Mouse (Mus musculus): ENCODE results near the gene Hdac4.

Hdac4 gene

GRCm38 (mm10) chr1:92099502-92099901 lies 96.0 kb downstream of the Hdac4 start:
- peak; percentile 61 to 68 for DNase-seq

- DNase-seq: no peak
Observed at GRCm38 (mm10) chr1:92098456-92098855, 97.0 kb downstream of the Hdac4 start.

GRCm38 (mm10) chr1:92096991-92097525 lies 98.4 kb downstream of the Hdac4 start:
- DNase-seq: no peak

- DNase-seq: no peak
Observed at GRCm38 (mm10) chr1:92092286-92092685, 103.2 kb downstream of the Hdac4 start.

DNA sequence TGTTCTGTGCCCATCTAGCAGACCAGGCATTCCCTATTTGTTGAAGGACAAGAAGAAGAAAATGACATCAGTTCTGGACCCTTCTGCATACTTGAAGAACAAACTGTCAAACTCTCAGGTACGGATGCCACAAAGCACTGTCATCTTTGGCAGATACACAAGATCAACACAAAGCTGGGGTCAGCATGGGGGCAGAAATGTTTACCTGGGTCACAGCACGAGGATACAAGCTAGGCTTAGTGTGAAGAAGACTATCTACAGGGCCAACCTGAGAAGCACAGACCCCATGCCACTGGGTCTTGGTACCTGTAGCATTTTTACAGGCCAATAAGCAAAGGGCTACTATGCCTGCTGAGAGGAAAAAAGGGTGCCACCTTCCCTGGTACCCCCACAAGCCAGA lies 107.7 kb downstream of the Hdac4 start:
- DNase-seq: no peak

GRCm38 (mm10) chr1:92087343-92087742 lies 108.2 kb downstream of the Hdac4 start:
- no peak for DNase-seq

GRCm38 (mm10) chr1:92086841-92087240 lies 108.7 kb downstream of the Hdac4 start:
- DNase-seq: no peak

- DNase-seq: no peak
Observed at GRCm38 (mm10) chr1:92086277-92086813, 109.2 kb downstream of the Hdac4 start.

- no peak for DNase-seq
Observed at GRCm38 (mm10) chr1:92084738-92085137, 110.8 kb downstream of the Hdac4 start.

DNA sequence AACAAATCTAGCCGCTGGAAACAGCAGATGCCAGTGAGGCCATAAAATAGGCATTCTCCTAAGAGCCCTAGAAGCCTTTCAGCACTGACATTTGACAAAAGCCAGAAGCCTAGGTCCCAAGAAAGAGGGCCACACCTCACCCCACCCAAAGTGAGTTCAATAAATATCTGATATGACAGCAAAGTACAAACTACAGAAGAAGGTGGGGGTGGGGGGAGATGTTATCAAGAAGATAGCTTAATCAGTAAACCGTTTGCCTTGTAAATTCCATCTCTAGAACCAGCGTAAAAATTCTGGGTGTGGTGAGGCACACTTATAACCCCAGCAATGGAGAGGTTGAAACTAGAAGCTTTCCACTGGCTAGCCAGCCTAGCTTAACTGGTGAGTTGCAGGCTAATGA lies 111.5 kb downstream of the Hdac4 start:
- no peak for DNase-seq

GRCm38 (mm10) chr1:92082837-92083541 lies 112.5 kb downstream of the Hdac4 start:
- no peak for DNase-seq

DNA sequence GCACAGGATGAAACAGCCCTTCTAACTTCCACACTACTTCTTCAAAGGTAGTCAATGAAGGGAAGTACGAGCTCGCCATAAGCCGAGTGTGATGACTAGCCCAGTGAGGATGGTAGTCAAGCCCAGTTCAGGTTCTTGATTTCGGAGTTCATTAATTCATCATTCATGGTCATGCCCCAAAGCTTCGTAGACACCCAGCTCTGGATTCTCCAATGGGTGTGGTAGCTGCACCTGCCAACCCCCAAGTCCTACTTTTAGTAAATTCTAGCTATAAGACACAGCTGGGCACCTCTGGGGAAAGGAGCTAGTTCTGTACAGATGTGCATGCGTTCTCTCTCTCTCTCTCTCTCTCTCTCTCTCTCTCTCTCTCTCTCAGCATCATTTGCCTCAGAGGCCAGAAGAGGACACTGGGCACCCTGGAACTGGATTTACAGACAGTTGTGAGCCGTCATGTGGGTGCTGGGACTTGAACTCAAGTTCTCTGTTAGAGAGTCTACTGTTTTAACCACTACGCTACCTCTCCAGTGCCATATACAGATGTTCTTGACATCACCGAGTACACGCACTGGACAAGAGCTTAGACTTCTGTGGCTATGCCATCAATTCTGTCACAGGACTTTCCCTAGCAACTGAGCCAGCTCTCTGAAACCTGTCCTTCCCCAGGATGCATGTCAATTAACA lies 113.2 kb downstream of the Hdac4 start:
- DNase-seq: no peak

GRCm38 (mm10) chr1:92079982-92080537 lies 115.4 kb downstream of the Hdac4 start:
- no peak for DNase-seq

DNA sequence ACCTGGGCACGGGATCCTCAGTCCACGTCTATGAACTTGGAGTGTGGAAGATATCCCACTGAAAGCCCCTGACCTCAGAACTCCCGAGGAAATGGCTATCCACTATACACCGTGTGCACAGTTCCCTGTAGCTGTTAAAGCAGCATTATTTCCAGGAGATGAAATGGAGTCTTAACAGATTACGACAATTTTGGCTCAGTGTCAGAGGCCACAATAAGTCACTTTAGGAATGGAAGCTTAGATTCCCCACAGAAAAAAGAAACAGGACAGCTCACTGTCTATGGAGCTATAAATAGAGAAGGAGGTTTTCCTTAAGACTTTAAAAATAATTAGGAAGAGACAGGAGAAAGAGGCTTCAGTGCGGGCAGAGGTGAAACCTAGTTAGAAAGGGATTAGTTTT lies 120.2 kb downstream of the Hdac4 start:
- DNase-seq: no peak

DNA sequence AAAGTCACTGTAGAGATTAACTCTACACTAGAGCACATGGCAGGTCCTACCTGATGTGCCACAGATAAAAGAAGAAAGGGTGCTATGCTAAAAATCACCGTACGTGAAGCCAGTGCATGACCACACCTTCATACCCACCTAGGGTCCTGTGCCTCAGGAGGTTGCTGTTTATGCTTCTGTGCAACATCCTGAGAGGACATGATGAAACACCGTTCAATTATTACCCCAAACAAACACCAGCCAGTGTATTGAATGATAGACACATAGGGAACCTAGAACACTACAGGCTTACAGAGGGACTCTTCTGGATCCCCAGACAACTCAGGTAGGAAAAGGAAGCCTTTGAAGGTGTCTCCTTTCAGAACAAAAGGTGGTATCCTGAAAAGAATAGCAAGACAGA lies 120.8 kb downstream of the Hdac4 start:
- no peak for DNase-seq

GRCm38 (mm10) chr1:92069932-92070677 lies 125.4 kb downstream of the Hdac4 start:
- no peak for DNase-seq

- no peak for DNase-seq
Observed at GRCm38 (mm10) chr1:92069464-92069863, 126.0 kb downstream of the Hdac4 start.

DNA sequence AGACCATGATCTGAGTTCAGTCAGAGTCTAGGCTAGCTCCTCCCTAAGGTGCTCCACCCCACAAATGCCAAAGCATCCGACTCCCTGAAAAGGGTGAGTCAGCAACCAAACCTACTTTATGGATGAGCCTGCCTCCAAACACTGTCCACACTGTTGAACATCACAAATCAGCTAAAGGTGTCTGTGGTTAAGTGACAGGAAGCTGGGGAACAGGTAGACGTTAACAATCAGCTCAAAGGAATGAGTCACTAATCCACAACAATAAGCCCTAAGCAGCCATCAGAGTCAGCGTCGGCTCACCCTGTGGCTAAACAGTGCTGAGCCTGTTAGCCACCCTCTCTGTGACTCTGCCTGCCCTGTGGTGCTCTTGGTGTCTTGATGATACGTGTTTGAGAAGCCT lies 131.2 kb downstream of the Hdac4 start:
- DNase-seq: no peak

DNA sequence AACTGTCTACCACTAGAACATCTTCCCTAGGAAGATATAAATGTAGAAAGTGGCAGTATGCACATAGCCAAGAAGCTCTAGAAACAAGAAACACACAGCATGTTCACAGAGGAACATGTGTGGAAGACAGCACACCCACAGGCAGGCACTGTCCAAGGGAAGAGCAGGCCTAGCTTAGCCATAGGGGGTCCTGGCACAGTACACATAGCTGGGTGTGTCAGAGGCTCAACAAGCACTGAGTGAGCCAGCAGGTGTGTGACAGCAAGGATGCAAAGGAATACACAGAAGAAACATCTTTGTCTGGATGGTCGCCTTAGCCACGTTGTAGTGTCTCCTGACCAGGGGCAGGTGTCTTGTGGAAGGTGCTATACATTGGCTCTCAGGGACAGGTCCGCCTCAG lies 132.2 kb downstream of the Hdac4 start:
- DNase-seq: peak; percentile 45 to 59

GRCm38 (mm10) chr1:92061198-92062073 lies 134.1 kb downstream of the Hdac4 start:
- no peak for DNase-seq

GRCm38 (mm10) chr1:92060532-92061064 lies 134.9 kb downstream of the Hdac4 start:
- DNase-seq: no peak

- no peak for DNase-seq
Observed at GRCm38 (mm10) chr1:92059571-92059970, 135.9 kb downstream of the Hdac4 start.

All from cerebellum, postnatal 10 days (tissue).